Mouse (Mus musculus) adrenal gland, postnatal 25 days (tissue): ENCODE results near the gene Gm4836. TPM values are rescaled to one million over a fixed set of nuclear protein-coding genes. Genes with fewer than 3 reads are reported as not detected.
"Not testable (repeated sequence)": the region's sequence is repeated elsewhere in the genome, so short reads cannot be mapped to it uniquely, and the experiment has no call there.

Experiments
- DNase-seq: peaks from one replicate; pipeline ENCODE4 v3.0.0; 2021; ENCODE audit warnings: mixed read lengths
- long read RNA-seq: library from polyadenylated mRNA; stranded (forward); transcript quantifications from one replicate; pipeline ENCODE4 v2.0.0, GENCODE M21; 2021
- total RNA-seq: library from RNA; stranded (reverse); gene quantifications from 2 replicates; pipeline ENCODE4 v1.2.3, GENCODE M21; 2021

Gene Gm4836
- not detected in 2 replicates for total RNA-seq
- long read RNA-seq: 0 reads

- not testable (repeated sequence) for DNase-seq
Observed at GRCm38 (mm10) chrX:28293532-28293931, at the start of gene Gm4836. Gene Gm4836, minus strand, starts transcription at chrX:28293632.
